ENCODE assay signal across 10 mouse cellular contexts in genomic region chr6:134219358-134219757, GRCm38 (mm10).
DNase-seq lines count a peak whose midpoint lies in the region; ATAC-seq lines count a peak whose summit lies in the region.
"Had no signal": no experiment of that assay in that cellular context is flagged by ENCODE, and none has a peak within 500 bp of the region (broad histone marks: within the 10 kb centered on the region; RNA-seq: fewer than 3 reads in every experiment).

No protein-coding gene starts in this region.

- WGBS in hindbrain, embryonic 15.5 days: 39% methylated on average over 6 of the region's 6 CpGs
- 80% methylated on average over 6 of the region's 6 CpGs for WGBS in hindbrain, embryonic 10.5 days
- WGBS in forebrain, embryonic 14.5 days: 30% methylated on average over 6 of the region's 6 CpGs
- WGBS in kidney, embryonic 14.5 days: 21% methylated on average over 6 of the region's 6 CpGs

- H3K4me2 ChIP-seq in hindbrain, embryonic 15.5 days: no peak overlapping the region
- no peak overlapping the region for H3K4me2 ChIP-seq in forebrain, embryonic 14.5 days (ENCODE audit: low read length)
- no peak overlapping the region for H3K4me2 ChIP-seq in kidney, embryonic 14.5 days (replicated peaks; ENCODE audit: low read depth, low read length)
- H3K4me2 ChIP-seq: lung, embryonic 15.5 days had no signal

- no peaks in the 10 kb centered on the region for H3K36me3 ChIP-seq in hindbrain, embryonic 15.5 days
- peaks cover 14% of the 10 kb centered on the region for H3K36me3 ChIP-seq in hindbrain, embryonic 10.5 days
- no peaks in the 10 kb centered on the region for H3K36me3 ChIP-seq in forebrain, embryonic 14.5 days (ENCODE audit: control insufficient read depth, insufficient read depth, low read length)
- peaks cover 7% of the 10 kb centered on the region; the same call in 1 of the 2 replicates for H3K36me3 ChIP-seq in kidney, embryonic 14.5 days (ENCODE audit: control insufficient read depth, insufficient read depth, low read length)
- H3K36me3 ChIP-seq: lung, embryonic 15.5 days had no signal

- H3K9ac ChIP-seq in hindbrain, embryonic 15.5 days: no peak overlapping the region
- H3K9ac ChIP-seq in forebrain, embryonic 14.5 days (ENCODE audit: low read length): no peak overlapping the region
- no peak overlapping the region for H3K9ac ChIP-seq in kidney, embryonic 14.5 days (ENCODE audit: low read depth, low read length)
- H3K9ac ChIP-seq: lung, embryonic 15.5 days had no signal

- ATAC-seq in hindbrain, embryonic 15.5 days (ENCODE audit: low FRiP score, low read depth): peak; percentile 74; the same call in 1 of the 2 replicates
- peak; percentile 92 for ATAC-seq in forebrain, embryonic 14.5 days
- ATAC-seq in kidney, embryonic 14.5 days (ENCODE audit: low FRiP score, low TSS enrichment): no peak

- no peaks in the 10 kb centered on the region for H3K27me3 ChIP-seq in hindbrain, embryonic 15.5 days
- no peaks in the 10 kb centered on the region for H3K27me3 ChIP-seq in hindbrain, embryonic 10.5 days (ENCODE audit: insufficient read depth, poor library complexity, severe bottlenecking)
- H3K27me3 ChIP-seq in forebrain, embryonic 14.5 days (replicated peaks; ENCODE audit: control insufficient read depth, insufficient read depth, low read length): no peaks in the 10 kb centered on the region
- no peaks in the 10 kb centered on the region for H3K27me3 ChIP-seq in kidney, embryonic 14.5 days (ENCODE audit: control insufficient read depth, insufficient read depth, low read length)
- H3K27me3 ChIP-seq: lung, embryonic 15.5 days; Patski had no signal

- H3K4me1 ChIP-seq in hindbrain, embryonic 15.5 days (replicated peaks): peaks cover 11% of the 10 kb centered on the region
- H3K4me1 ChIP-seq in hindbrain, embryonic 10.5 days (replicated peaks): peaks cover 13% of the 10 kb centered on the region
- H3K4me1 ChIP-seq in forebrain, embryonic 14.5 days (ENCODE audit: control insufficient read depth, insufficient read depth, low read length): peaks cover 22% of the 10 kb centered on the region
- peaks cover 26% of the 10 kb centered on the region for H3K4me1 ChIP-seq in kidney, embryonic 14.5 days (ENCODE audit: control insufficient read depth, insufficient read depth, low read length)

- H3K9me3 ChIP-seq in hindbrain, embryonic 15.5 days: no peaks in the 10 kb centered on the region
- no peaks in the 10 kb centered on the region for H3K9me3 ChIP-seq in hindbrain, embryonic 10.5 days
- H3K9me3 ChIP-seq in forebrain, embryonic 14.5 days (replicated peaks; ENCODE audit: control insufficient read depth, low read length): no peaks in the 10 kb centered on the region
- H3K9me3 ChIP-seq in kidney, embryonic 14.5 days (ENCODE audit: control insufficient read depth, low read length): no peaks in the 10 kb centered on the region
- H3K9me3 ChIP-seq: lung, embryonic 15.5 days had no signal

- H3K4me3 ChIP-seq in hindbrain, embryonic 15.5 days: no peak overlapping the region
- H3K4me3 ChIP-seq in hindbrain, embryonic 10.5 days: no peak overlapping the region
- no peak overlapping the region for H3K4me3 ChIP-seq in forebrain, embryonic 14.5 days (ENCODE audit: low read depth, low read length)
- no peak overlapping the region for H3K4me3 ChIP-seq in kidney, embryonic 14.5 days (ENCODE audit: low read length)
- H3K4me3 ChIP-seq: lung, embryonic 15.5 days had no signal

- no peak overlapping the region for H3K27ac ChIP-seq in hindbrain, embryonic 15.5 days (replicated peaks)
- H3K27ac ChIP-seq in hindbrain, embryonic 10.5 days: no peak overlapping the region
- peak overlapping the region; percentile 55; the same call in 1 of the 2 replicates for H3K27ac ChIP-seq in forebrain, embryonic 14.5 days (ENCODE audit: low read depth, low read length)
- 0 out of 2 replicates have a peak overlapping the region, but pooled peaks have one; percentile 55 for H3K27ac ChIP-seq in kidney, embryonic 14.5 days (ENCODE audit: low read depth, low read length)
- H3K27ac ChIP-seq: lung, embryonic 15.5 days had no signal

- DNase-seq in hindbrain, embryonic 10.5 days (ENCODE audit: low spot score): no peak
- peak; percentile 83 for DNase-seq in forebrain, embryonic 14.5 days (ENCODE audit: low spot score)
- DNase-seq in lung, postnatal 4 days: peak; percentile 32 to 55
- no peak for DNase-seq in gastrocnemius, adult 18-20 months (ENCODE audit: low spot score)
- DNase-seq in cerebellum, postnatal 36 days: no peak
- DNase-seq in cerebellum, adult 11-12 months: no peak

Comparison
In these comparisons a context has a peak if more than half of its experiments do, and no peak if none do; other contexts are left out.
1. H3K27ac ChIP-seq: peak in forebrain, embryonic 14.5 days (single experiment) and kidney, embryonic 14.5 days (single experiment); none in hindbrain, embryonic 15.5 days (single experiment) and hindbrain, embryonic 10.5 days (single experiment).
2. DNase-seq: peak in forebrain, embryonic 14.5 days (single experiment) and lung, postnatal 4 days (2 of 2); none in hindbrain, embryonic 10.5 days (single experiment), gastrocnemius, adult 18-20 months (single experiment), cerebellum, postnatal 36 days (0 of 2) and cerebellum, adult 11-12 months (single experiment).